Mouse (Mus musculus): ENCODE results near the gene H2-T22.
"Not testable (repeated sequence)": the region's sequence is repeated elsewhere in the genome, so short reads cannot be mapped to it uniquely, and the experiment has no call there.

The H2-T22 gene

DNA sequence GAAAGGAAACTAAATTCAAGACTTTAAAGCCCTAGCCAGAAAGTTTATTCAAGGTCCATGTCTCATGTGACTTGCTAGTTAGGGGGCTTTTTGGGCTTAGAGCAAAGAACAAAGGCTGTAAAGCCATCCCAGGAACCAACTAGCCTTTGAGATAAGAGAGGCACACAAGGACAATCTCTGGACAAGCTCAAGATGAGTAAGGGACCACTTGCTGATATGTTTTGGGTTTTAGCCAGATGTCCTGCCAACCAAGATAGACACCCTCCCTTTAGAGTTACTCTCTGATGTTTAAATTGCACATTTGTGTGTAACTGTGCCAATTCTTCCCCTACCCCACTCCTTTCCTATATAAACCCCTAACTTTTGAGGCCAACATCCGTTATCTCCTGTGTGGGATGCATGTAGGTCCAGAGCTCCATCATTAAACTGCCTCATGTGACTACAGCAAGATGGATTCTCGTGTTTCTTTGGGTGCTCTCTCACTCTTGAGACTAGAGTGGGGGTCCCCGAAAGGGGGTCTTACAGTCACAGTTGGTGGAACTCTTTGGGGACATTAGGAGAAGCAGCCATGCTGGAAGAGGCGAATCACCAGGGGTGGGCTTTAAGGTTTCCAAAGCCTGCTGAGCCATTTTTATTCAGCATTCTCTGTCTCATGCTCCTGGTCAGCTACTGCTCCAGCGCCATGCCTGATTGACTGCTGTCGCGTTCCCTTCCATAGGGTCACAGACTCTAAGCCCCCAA lies 13.5 kb downstream of the H2-T22 start:
- no peak for DNase-seq (ENCODE audit: low spot score)

DNA sequence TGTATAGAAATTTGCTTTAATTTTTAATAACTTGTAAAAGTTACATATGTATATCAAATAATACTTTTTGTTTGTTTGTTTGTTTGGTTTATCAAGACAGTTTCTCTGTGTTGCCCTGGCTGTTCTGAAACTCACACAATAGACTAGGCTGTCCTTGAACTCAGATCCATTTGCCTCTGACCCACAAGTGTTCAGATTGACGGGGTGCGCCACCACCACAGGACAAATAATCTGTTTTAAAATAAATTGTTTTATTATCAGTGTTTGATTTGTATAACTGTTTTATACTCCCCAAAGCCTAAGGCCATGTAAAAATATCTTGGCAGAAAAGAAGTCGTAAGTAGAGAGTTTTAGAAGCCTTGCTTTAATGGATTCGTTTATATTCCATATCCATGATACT lies 14.9 kb downstream of the H2-T22 start:
- DNase-seq (ENCODE audit: low spot score), result no peak

DNA sequence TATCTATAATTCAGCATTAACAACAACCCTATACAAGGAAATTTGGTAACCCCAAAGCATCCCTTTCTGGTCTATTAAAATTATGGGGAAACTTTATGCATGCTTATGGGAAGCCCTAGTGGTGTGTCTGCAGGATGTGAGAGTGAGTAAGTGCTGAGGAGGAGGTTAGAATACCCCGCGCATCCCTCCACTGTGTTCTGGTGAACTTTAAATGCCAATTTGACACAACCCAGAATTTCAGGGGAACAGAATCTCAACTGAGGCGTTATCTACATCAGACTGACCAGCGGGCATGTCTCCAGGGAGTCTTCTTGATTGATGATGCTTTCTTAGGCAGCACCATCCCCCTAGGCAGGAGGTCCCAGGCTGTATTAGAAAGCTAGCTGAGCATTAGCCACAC lies 16.6 kb downstream of the H2-T22 start:
- DNase-seq (ENCODE audit: low spot score), result no peak

DNA sequence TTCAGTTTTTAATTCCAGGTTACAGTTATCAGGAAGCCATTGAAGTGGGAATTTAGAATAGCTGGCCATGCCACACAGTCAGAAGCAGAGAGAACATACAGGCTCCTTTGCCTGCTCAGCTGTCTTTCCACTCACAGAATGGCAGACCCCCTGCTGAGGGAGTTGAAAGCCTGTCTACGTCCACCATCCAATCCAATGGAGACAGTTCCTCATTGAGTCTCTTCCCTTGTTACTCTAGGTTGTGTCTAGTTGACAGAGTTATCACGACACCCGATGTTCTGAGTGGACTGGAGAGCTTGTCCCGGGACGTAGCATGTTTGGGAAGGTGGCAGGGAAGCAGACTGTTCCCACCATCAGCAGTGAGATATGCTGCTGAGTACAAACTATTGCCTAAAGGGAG lies 17.4 kb downstream of the H2-T22 start:
- no peak for DNase-seq (ENCODE audit: low spot score)

DNA sequence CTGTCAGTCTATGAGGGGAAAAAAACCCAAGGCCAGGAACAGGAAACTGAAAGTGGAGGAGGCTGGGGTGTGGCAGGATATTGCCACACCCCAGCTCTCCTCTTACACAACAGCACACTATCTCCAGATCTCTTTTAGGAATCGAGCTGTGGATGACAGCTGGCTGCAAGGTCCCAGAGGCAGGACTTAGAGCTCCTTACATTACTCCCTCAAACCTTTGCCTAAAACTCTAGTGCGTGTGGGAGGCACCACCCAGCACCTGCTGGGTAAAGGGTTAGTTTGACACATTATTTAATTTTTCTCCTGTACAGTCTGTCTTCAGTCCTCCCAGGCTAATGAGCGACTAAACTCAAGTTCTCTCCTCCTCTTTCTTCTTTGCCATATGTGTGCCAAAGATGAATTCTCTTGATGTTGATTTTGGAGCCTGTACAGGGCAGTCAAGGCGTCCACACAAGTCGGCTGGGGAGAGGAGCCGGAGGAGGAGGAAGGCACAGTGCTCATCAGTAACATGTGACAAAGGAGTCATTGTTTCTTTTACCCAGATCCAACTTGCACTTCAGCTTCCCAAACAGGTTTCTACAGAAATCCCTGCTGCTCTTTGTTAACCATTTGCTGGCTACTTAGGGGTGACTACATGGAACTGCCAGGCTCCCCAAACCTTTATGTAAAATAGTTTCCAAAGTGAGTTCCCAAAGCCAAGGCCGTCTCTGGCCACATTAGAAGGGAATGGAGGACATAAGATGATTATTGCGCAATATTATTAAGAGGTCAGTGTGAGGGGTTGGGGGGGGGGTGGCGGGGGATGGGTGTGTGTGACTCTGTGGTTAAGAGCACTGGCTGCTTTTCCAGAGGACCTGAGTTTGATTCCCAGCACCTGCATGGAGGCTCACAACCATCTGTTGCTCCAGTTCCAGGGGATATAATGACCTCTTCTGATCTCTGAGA lies 18.6 kb downstream of the H2-T22 start:
- DNase-seq (ENCODE audit: low spot score), result no peak

DNA sequence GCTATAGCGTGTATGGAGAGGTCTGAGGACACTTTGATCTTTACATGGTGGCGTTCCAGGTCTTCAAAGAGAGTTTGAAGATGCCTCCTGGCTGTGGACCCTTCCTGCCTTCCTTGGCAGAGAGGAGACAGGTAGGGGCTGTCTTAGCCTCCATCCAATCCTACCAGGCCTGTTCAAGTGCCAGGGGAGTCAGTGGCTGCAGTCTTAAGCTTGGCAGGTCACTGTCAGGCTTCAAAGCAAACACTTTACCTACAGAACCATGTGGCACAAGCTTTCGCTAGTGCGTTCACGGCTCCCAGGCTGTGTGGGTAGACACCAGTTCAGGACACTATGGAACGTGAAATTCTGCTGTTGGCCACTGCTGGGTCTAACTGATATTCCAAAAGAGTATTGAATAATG lies 19.6 kb downstream of the H2-T22 start:
- no peak for DNase-seq (ENCODE audit: low spot score)

DNA sequence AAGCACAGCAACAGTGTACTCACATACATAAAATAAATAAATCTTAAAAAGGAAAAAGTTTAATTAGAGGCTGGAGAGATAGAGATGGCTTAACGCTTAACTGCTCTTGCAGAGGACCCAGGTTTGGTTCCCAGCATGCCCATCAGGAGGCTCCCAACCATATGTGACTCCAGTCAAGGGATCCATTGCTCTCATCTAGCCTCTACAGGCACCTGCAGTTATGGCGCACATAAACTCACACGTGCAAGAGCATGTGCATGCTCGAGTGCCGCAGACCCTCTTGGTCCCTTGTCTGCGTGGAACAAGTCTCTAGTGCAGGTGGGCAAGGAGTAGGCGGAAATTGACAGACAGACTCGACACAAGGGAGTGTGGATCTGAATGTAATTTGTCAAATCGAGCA lies 20.4 kb downstream of the H2-T22 start:
- DNase-seq (ENCODE audit: low spot score), result no peak

DNA sequence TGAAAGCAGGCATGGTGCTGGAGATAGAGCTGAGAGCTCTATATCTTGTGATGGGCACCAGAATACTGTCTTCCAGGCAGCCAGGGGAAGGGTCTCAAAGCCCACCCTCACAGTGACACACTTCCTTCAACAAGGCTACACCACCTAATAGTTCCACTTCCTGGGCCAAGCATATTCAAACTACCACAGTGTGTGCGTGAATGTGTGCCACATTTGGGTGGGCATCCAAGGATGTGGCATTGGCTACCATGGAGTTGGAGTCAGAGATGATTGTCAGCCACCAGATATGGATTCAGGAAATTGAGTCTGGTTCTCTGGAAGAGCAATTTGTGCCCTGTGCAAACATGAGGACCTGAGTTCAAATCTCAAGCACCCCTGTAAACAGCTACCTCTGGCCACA lies 21.2 kb downstream of the H2-T22 start:
- DNase-seq (ENCODE audit: low spot score), result no peak

DNA sequence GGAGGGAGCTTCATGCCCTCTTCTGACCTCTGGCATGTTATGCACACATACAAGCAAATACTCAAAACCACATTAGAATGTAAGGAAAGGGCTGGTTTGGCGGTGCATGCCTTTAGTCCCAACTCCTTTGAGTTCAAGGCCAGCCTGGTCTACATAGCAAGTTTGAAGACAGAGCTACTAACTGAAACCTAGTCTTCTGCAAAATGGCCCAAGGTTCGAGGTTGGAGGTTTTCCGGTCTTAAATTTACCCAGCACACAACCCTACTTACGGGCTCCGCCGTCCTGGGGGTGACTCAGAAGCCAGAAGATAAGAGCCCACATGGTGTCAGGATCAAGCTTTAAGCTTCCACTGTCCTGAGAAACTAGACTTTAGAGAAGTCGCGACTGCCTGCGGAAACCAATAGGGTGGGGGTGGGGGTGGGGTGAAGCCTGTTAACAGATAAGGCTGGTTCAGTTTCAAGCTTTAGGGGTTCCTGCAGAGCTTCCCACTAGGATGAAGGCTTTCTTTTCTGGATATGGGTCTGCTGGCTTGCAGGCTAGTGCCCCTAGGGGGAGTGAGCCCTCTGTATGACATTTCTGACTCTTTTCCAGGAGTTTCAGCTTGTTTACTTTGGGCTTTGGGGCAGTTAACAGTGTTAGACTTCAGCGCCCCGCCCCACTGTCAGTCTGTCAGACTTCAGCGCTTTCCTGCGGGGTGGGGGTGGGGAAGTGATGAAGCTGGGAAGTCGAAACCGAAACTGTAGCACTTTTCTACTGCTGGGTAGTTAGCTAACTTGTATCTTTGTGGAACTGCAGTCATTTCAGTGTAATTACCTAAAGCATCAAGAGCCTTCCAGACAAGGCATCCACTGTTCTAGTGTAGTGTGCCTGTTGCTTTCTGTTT lies 22.1 kb downstream of the H2-T22 start, which contains the start of gene H2-T24:
Gene H2-T24, minus strand, starts transcription at position 370 of the 883 bp plus-strand sequence.
- DNase-seq (ENCODE audit: low spot score), result peak; percentile 70

DNA sequence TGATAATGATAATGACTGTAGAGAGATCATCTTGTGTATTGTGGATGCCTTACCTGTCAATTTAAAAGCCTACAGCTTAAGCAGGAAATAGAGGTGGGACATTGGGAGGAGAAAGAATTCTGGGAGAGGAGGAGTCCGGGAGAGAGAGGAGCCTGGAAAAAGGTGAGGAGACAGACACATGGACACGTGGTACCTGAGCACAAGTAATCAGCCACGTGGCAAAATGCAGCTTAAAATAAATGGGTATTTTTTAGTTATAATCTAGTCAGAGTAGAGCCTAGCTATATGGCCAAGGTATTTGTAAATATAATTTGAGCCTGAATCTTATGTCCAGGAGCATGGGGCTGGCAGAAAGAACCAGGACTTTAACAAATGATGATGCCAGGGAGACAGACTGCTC lies 23.0 kb downstream of the H2-T22 start:
- DNase-seq (ENCODE audit: low spot score), result no peak

DNA sequence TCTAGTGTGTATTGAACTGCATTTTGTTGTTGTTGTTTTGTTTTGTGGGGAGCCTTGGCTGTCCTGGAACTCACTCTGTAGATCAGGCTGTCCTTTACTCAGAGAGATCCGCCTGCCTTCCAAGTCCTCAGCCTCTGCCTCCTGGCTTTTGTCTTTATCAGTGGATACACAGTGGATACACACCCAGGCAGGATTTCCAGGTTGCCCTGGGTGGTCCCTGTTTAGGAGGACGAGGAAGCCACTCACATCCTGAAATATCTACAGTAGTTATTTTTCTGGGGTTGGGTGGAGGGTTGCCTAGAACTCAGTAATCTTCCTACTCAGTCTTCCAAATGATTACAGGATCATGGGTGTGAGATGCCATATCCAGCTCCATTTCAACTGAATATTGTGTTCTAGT lies 23.6 kb downstream of the H2-T22 start:
- no peak for DNase-seq (ENCODE audit: low spot score)

DNA sequence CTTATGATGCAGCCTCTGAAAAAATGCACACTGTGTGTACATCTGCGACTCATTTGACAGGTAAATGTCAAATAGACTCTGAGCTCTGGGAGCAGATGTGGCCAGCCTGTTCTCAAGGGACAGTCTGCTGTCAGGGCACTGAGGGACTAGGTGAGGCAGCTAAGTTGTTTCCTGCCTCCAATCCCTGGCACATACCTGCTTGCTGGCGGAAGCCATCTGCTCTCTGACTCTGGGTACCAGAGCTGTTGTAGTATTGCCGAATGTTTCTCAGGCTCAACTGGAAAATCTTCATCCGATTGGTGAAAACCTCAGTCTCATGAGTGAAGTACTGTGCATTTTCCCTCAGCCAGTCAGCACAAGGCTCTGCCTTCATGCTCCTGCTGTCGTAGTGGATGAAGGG lies 25.5 kb downstream of the H2-T22 start:
- no peak for DNase-seq (ENCODE audit: low spot score)

DNA sequence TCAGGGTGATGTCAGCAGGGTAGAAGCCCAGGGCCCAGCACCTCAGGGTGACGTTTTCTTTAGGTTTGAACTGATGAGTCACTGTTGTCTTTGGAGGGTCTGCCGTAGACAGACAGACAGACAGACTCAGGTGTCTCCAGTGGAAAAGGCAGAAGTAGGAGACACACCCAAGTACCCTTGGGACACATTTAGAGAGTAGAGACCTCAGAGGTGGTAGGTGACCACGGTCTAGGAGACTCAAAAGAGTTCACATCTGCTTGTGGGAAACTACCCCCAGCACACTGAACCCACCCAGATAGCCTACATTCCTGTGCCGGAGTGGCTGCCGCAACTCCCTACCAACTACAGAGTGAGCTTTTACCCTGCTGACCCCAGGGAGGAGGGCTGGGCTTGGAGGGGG lies 27.6 kb downstream of the H2-T22 start:
- DNase-seq (ENCODE audit: low spot score), result no peak

DNA sequence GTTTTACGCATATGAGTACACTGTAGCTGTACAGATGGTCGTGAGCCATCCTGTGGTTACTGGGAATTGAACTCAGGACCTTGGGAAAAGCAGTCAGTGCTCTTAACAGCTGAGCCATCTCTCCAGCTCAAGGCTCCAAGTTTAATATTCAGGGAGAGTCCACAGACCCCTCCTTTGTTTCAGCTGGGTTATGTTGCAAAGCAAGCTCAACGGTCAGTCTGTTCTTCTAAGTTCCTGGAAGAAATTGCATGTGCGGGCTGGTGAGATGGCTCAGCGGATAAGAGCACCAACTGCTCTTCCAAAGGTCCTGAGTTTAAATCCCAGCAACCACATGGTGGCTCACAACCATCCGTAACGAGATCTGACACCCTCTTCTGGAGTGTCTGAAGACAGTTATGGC lies 38.1 kb downstream of the H2-T22 start:
- DNase-seq (ENCODE audit: low spot score), result not testable (repeated sequence)

DNA sequence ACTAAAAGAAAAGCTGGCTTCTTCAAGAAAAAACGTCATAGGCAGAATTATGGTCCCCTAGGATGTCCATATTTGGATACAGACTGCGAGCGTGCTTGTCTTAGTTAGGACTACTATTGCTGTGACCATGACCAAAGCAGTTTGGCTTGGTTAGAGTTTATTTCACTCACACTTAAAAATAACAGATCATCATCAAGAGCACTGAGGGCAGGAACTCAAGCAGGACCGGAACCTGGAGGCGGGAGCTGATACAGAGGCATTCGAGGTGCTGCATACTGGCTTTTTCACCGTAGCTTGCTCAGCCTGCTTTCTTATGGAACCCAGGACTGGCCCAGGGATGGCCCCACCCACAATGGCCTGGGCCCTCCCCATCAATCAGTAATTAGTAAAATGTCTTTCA lies 39.2 kb downstream of the H2-T22 start:
- DNase-seq (ENCODE audit: low spot score), result no peak

DNA sequence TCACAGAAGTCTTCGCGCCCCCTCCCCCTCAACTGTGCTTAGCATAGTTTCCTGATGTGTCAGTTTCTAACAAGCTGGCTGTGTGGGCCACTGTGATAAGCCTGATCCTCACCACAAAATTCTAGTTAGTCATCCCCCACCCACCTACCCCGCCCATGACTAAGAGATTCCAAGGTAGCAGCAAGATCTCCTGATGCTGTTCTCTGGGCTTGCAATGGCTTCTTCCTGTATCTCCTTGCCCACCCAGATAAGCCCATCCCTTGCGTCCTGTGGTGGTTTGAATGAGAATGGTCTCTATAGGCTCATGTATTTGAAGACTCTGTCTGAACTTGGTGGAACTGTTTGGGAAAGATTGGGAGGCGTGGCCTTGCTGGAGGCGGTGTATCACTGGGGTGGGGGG lies 40.6 kb downstream of the H2-T22 start:
- DNase-seq (ENCODE audit: low spot score), result peak; percentile 82

DNA sequence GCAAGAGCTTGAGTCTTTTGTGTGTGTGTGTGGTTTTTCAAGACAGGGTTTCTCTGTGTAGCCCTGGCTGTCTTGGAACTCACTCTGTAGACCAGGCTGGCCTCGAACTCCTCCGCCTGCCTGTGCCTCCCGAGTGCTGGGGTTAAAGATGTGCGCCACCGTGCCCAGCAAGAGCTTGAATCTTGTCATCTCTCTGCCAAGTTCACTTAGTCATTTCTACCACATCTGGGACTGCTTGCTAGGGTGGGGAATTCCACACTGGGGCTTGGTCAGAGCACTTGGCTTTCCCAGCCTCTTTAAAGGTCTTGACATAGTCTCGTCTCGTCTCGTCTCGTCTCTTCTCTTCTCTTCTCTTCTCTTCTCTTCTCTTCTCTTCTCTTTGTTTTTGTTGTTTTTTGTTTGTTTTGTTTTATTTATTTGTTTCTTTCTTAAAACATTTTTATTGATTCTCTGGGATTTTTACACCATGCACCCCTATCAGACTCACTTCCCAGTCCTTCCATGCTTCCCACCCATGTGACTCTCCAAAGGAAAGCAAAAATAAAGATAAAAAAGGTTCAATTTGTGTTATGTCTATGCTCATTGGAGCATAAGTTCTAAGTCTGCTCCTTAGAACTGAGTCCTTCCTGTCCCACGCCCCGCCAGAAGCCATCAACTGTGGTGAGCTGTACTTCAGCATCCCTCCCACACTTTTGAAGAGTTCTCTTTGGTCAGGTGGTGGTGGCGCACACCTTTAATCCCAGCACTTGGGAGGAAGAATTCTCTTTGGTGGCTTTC lies 41.2 kb downstream of the H2-T22 start:
- no peak for DNase-seq (ENCODE audit: low spot score)

DNA sequence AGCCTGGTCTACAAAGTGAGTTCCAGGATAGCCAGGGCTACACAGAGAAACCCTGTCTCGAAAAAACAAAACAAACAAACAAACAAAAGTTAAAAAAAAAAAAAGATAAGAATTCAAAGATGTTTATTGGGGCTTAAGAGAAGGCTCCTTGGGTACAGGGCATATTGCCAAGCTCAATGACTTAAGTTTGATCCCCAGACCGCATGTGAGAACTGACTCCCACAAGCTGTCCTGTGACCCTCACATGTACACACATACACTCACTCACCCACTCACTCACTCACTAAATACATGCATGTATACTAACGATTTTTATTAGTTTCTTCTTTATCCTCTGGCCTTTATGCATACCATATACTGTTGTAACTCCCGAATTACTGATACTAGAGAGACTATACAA lies 42.2 kb downstream of the H2-T22 start:
- no peak for DNase-seq (ENCODE audit: low spot score)

DNA sequence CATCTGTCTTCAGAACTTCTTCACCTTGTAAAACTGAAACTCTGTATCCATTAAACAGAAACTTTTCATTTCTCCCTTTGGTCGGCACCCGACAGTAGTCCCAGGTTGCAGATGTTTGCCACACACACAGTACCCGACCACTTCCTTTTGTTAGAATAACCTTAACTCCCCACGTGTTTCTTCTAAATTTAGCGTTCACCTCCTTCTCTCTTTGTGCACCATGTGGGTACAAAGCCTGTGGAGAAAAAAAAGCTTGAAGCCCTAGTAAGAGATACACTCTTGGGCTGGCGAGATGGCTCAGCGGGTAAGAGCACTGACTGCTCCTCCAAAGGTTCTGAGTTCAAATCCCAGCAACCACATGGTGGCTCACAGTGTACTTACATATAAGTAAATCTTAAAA lies 43.2 kb downstream of the H2-T22 start:
- DNase-seq (ENCODE audit: low spot score), result no peak

DNA sequence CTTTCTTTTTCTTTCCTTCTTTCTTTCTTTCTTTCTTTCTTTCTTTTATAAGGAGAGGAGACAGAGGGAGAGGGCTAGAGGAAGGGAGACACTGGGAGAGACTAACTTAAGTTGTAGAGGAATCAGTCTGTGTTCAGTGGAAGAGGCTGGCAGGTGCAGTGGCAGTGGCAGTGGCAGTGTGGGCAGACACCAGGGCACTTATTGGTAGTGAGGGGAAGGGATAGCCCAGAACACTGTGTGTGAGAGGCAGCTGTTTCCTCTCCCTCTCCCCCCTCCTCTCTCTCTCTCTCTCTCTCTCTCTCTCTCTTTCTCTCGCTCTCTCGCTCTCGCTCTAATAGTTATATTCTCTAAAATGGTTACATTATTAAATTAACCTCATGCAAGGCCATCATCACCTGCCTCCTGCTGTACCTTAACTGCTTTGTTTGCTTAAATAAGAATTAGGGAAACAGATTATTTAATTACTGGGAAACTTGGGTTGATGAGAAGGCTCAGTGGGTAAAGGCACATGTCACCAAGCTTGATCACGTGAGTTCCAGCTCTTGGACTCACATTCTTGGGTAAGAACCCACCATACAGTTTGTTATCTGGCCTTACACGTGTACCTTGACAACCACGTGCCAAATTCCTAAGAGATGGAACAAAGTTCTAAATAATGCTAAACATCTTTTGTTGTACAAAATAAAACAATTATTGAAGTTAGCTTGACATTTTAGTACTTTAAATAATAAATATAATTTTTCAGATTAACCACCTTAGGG lies 43.8 kb downstream of the H2-T22 start:
- no peak for DNase-seq (ENCODE audit: low spot score)
